Mouse (Mus musculus) liver, embryonic 15.5 days (tissue): ENCODE measurements around the gene Foxc1. TPM values are rescaled to one million over a fixed set of nuclear protein-coding genes. Genes with fewer than 3 reads are reported as not detected.
A peak's percentile ranks its signal among the peaks of the same experiment; 100 is the strongest.

Source experiments
- ATAC-seq: fragments of 200-750 bp; cut with Nextera tagmentation; 2 replicates; pipeline ENCODE4 v1.8.0; 2017; ENCODE audit warnings: moderate number of reproducible peaks, mild to moderate bottlenecking, moderate library complexity; ENCODE audit not compliant: insufficient read depth
- H3K27ac ChIP-seq: fragments of 300-500 bp; sonication (generic); replicated peaks from 2 replicates; pipeline ENCODE4 v1.5.1; 2015; ENCODE audit warnings: mild to moderate bottlenecking, inconsistent platforms
- H3K27me3 ChIP-seq: fragments of 300-500 bp; sonication (generic); 2 replicates; pipeline ENCODE4 v1.6.1; 2015; ENCODE audit warnings: mild to moderate bottlenecking, inconsistent platforms
- H3K36me3 ChIP-seq: fragments of 300-500 bp; sonication (generic); replicated peaks from 2 replicates; pipeline ENCODE4 v1.6.1; 2015; ENCODE audit warnings: moderate library complexity, mild to moderate bottlenecking, inconsistent platforms
- H3K4me1 ChIP-seq: fragments of 300-500 bp; sonication (generic); replicated peaks from 2 replicates; pipeline ENCODE4 v1.6.1; 2015; ENCODE audit warnings: inconsistent platforms
- H3K4me2 ChIP-seq: fragments of 300-500 bp; sonication (generic); 2 replicates; pipeline ENCODE4 v1.6.1; 2015; ENCODE audit warnings: moderate library complexity, mild to moderate bottlenecking, inconsistent platforms
- H3K4me3 ChIP-seq: fragments of 300-500 bp; sonication (generic); replicated peaks from 2 replicates; pipeline ENCODE4 v1.5.1; 2015; ENCODE audit warnings: mild to moderate bottlenecking, inconsistent platforms
- H3K9ac ChIP-seq: fragments of 300-500 bp; sonication (generic); 2 replicates; pipeline ENCODE4 v1.6.1; 2015; ENCODE audit warnings: moderate library complexity, mild to moderate bottlenecking, inconsistent platforms
- H3K9me3 ChIP-seq: fragments of 300-500 bp; sonication (generic); replicated peaks from 2 replicates; pipeline ENCODE4 v1.6.1; 2016; ENCODE audit warnings: inconsistent platforms
- WGBS: fragments of 180-500 bp; shearing (Covaris S2); methylation state at CpG from one replicate; pipeline ENCODE4 v1.1.7; 2015; ENCODE audit warnings: mixed read lengths; ENCODE audit not compliant: insufficient replicate concordance; 5-methylcytosine and 5-hydroxymethylcytosine counted together
- polyA plus RNA-seq: library from polyadenylated mRNA; unstranded; fragments of >200 nt; fragmentation: Nextera tagmentation; extraction: Ambion mirVana; gene quantifications from 2 replicates; pipeline ENCODE4 v1.2.1, GENCODE M21; 2015

Foxc1 gene
- polyA plus RNA-seq, 1 experiment from 2014 or later: 0.01 TPM

GRCm38 (mm10) chr13:31792480-31793132 lies 13.8 kb upstream of the Foxc1 start:
- H3K27ac ChIP-seq: no peak overlapping the region
- H3K27me3 ChIP-seq: peaks cover 33% of the 10 kb centered on the region
- peak overlapping the region; percentile 23; the same call in 1 of the 2 replicates for H3K4me2 ChIP-seq
- no peaks in the 10 kb centered on the region for H3K4me1 ChIP-seq
- 14% methylated on average over 17 of the region's 17 CpGs for WGBS
- no peak overlapping the region for H3K9ac ChIP-seq
- ATAC-seq: no peak
- H3K36me3 ChIP-seq: no peaks in the 10 kb centered on the region
- no peak overlapping the region for H3K4me3 ChIP-seq
- H3K9me3 ChIP-seq: no peaks in the 10 kb centered on the region

DNA sequence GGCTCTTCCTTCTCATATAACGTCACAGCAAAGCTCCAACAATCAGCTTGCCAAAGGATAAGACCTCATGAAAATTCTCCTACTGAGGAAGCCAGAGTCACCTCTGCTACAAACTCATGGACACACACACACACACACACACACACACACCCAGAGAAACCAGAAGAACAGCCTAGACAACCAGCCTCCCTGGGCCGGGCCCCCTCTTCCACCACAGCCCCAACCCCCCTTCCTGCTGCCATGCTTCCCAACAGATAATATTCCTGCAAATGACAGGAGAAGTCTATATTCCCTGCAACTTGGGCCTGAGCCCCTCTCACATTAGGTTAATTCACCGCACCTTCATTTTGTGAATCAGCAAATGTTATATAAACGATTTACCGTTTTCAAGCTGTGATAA lies 13.3 kb upstream of the Foxc1 start:
- Histone ChIP-seq H3K4me3 (no peak overlapping the region), H3K9me3 (no peaks in the 10 kb centered on the region), H3K36me3 (no peaks in the 10 kb centered on the region), H3K9ac (no peak overlapping the region), H3K27ac (no peak overlapping the region), H3K4me2 (no peak overlapping the region), H3K27me3 (peaks cover 39% of the 10 kb centered on the region), H3K4me1 (no peaks in the 10 kb centered on the region)
- no peak for ATAC-seq
- WGBS: 26% methylated on average over 5 of the region's 5 CpGs

DNA sequence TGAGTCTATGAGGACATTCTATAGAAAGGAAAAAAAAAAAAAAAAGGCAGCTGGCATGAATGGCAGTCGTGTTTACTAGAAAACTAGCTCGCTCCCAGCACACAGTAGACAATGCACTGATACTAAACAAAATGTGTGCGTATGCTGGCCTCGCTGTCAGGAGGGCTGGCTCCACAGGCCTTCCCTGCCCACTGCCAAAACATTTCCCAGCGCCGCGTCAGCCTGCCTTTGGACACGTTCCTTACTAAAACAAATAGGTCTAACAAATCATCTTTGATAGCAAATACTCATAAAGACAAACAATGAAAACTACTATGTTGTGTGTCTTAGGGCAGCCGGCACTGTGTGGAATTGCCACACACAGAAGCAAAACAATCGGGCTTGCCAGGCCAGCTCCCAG lies 9.1 kb upstream of the Foxc1 start:
- 62% methylated on average over 10 of the region's 10 CpGs for WGBS
- Histone ChIP-seq H3K4me3 (no peak overlapping the region), H3K4me1 (0 out of 2 replicates have a peak, but pooled peaks cover 6% of the 10 kb centered on the region), H3K27ac (no peak overlapping the region), H3K9ac (no peak overlapping the region), H3K36me3 (no peaks in the 10 kb centered on the region), H3K4me2 (no peak overlapping the region), H3K27me3 (peaks cover 79% of the 10 kb centered on the region), H3K9me3 (no peaks in the 10 kb centered on the region)
- no peak for ATAC-seq

GRCm38 (mm10) chr13:31798075-31798474 lies 8.4 kb upstream of the Foxc1 start:
- H3K27me3 ChIP-seq: peaks cover 79% of the 10 kb centered on the region
- no peak overlapping the region for H3K27ac ChIP-seq
- no peak for ATAC-seq
- H3K4me3 ChIP-seq: no peak overlapping the region
- no peaks in the 10 kb centered on the region for H3K9me3 ChIP-seq
- H3K4me1 ChIP-seq: 0 out of 2 replicates have a peak, but pooled peaks cover 6% of the 10 kb centered on the region
- no peaks in the 10 kb centered on the region for H3K36me3 ChIP-seq
- WGBS: 12% methylated on average over 9 of the region's 9 CpGs
- no peak overlapping the region for H3K4me2 ChIP-seq
- H3K9ac ChIP-seq: no peak overlapping the region

DNA sequence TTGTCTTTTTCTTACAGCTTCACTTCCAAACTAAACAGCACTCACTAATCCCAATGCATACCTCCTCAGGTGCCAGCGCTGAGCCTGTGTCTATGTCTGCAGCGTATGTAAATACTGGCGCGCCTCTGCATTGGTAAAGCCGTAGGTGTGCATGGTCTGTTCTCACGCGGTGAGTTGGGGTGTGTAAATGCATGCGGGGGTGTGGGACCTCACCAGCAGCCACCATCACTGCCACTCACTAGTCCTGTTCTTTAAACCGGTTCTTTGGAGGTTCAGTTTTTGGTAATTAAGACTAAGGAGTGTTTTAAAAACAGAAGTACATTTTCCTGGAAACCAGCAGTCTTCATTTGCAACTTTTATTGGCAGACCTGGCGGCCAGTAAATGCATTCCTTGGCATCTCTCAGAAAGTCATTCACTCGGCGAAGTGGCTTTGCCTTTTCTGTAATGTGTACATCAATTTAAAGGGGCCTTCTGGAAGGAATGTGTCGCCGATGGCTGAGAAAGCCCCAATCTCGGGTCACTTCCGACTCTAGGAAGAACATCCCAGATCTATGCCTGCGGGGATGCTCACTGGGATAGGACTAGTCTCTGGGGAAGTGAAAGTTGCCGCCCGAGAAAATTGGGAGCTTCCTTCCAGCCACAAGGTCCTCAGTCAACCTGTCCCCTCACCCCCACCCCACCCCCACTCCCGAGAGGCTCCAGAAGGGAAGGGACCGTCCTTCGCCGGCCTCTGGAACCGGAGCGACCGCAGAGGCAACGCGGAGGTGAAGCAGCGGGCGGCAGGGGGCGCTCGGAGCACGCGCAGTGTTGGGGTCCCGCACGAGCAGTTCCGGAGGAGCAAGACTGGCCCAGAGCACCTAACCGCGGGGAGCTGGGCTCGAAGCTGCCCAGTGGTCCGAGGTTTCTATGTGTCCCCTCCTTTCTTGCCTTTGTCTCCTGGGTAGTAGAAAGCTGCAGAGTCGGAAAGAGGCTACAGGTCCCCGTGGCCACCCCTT lies 5.6 kb upstream of the Foxc1 start:
- H3K27ac ChIP-seq: no peak overlapping the region
- H3K9ac ChIP-seq: no peak overlapping the region
- 0 out of 2 replicates have a peak overlapping the region, but pooled peaks have one; percentile 15 for H3K4me3 ChIP-seq
- H3K4me1 ChIP-seq: peaks cover 8% of the 10 kb centered on the region; the same call in 1 of the 2 replicates
- H3K4me2 ChIP-seq: peak overlapping the region; percentile 44
- H3K27me3 ChIP-seq: peaks cover 87% of the 10 kb centered on the region
- WGBS: 1% methylated on average over 43 of the region's 43 CpGs
- no peaks in the 10 kb centered on the region for H3K36me3 ChIP-seq
- no peaks in the 10 kb centered on the region for H3K9me3 ChIP-seq
- no peak for ATAC-seq

- Histone ChIP-seq H3K9me3 (no peaks in the 10 kb centered on the region), H3K4me1 (peaks cover 17% of the 10 kb centered on the region), H3K27me3 (peaks cover 97% of the 10 kb centered on the region), H3K9ac (no peak overlapping the region), H3K36me3 (no peaks in the 10 kb centered on the region), H3K4me3 (0 out of 2 replicates have a peak overlapping the region, but pooled peaks have one; percentile 15), H3K4me2 (peak overlapping the region; percentile 44), H3K27ac (no peak overlapping the region)
- no peak for ATAC-seq
- 3% methylated on average over 25 of the region's 25 CpGs for WGBS
These were observed 4.6 kb upstream of the Foxc1 start for GRCm38 (mm10) chr13:31801703-31802305.

DNA sequence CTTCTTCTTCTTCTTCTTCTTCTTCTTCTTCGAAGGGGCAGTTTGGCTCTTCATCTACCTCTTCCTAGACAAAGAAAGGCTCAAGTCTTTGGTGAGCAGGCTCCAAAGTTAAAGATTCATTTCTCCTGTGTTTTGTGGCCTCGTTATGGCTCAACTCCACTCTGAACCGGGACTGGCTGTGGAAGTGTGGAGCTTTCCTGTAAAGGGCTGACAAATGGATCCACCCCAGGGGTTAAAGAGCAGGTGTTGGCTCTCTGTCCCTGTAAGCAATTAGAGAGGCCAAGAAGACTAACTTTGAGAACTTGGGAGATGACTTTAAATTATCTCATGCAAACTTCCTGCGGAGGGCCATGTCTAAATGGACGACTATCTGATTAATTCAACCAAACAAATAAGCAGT lies 4.0 kb upstream of the Foxc1 start:
- H3K36me3 ChIP-seq: no peaks in the 10 kb centered on the region
- no peak overlapping the region for H3K9ac ChIP-seq
- H3K4me3 ChIP-seq: no peak overlapping the region
- H3K9me3 ChIP-seq: no peaks in the 10 kb centered on the region
- H3K4me2 ChIP-seq: no peak overlapping the region
- H3K27ac ChIP-seq: no peak overlapping the region
- peaks cover 22% of the 10 kb centered on the region for H3K4me1 ChIP-seq
- no peak for ATAC-seq
- H3K27me3 ChIP-seq: peaks cover 100% of the 10 kb centered on the region
- 3% methylated on average over 5 of the region's 5 CpGs for WGBS

DNA sequence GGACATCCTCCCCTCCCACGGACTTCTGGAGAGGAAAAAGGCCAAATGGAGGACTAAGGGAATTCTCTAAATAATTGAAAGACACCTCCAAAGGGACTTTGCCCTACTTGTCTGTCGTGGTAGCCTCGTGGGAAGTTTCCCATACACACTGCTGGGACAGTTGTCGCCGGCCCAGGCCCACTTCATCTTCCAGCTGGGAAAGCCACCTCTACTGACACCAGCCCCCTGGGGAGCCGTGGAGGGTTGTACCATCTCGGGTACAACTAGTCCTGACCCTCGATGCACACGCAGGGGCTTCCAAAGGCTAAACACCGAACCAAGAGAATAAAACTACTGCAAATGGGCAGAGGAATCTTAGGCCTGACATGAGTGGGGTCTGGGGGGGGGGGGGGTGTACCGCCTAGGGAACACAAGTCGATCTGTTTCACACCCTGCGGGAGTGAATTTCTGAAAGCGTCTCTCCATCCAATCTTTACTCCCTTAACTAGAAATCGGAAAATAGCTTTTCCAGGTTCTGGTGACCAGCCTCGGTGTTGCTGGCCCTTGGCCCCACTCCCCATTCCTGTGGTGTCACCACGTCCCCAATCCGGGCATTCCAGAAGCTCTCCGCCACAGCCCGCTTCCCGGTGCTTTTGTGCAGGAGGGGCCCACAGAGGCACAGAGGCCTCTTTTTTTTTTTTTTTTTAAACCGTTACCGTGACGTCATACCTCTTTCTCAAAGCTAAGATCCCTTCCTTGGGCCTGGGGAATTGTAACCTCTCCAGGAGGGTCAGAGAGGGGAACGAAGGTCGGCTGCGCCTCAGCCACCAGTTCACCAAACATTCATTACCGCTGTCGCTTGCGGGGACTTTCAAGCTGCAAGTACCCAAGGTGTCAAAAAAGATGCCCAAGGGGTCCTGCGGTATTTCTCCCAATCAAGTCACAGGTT lies 3.0 kb upstream of the Foxc1 start:
- Histone ChIP-seq H3K4me1 (peaks cover 31% of the 10 kb centered on the region), H3K36me3 (no peaks in the 10 kb centered on the region), H3K9ac (no peak overlapping the region), H3K27me3 (peaks cover 100% of the 10 kb centered on the region), H3K27ac (no peak overlapping the region), H3K4me2 (no peak overlapping the region), H3K4me3 (no peak overlapping the region), H3K9me3 (no peaks in the 10 kb centered on the region)
- 2% methylated on average over 31 of the region's 31 CpGs for WGBS
- no peak for ATAC-seq

GRCm38 (mm10) chr13:31804571-31804970 lies 1.9 kb upstream of the Foxc1 start:
- Histone ChIP-seq H3K9me3 (no peaks in the 10 kb centered on the region), H3K27me3 (peaks cover 98% of the 10 kb centered on the region), H3K4me1 (peaks cover 31% of the 10 kb centered on the region), H3K27ac (no peak overlapping the region), H3K4me3 (no peak overlapping the region), H3K4me2 (no peak overlapping the region), H3K36me3 (no peaks in the 10 kb centered on the region), H3K9ac (no peak overlapping the region)
- WGBS: 2% methylated on average over 7 of the region's 7 CpGs
- ATAC-seq: no peak

- Histone ChIP-seq H3K27me3 (peaks cover 97% of the 10 kb centered on the region), H3K4me2 (peak overlapping the region; percentile 75), H3K4me1 (peaks cover 39% of the 10 kb centered on the region), H3K4me3 (peak overlapping the region; percentile 51), H3K9me3 (no peaks in the 10 kb centered on the region), H3K9ac (no peak overlapping the region), H3K27ac (no peak overlapping the region), H3K36me3 (no peaks in the 10 kb centered on the region)
- 0 out of 2 replicates have a peak, but pooled peaks have one; percentile 37 for ATAC-seq
- 4% methylated on average over 34 of the region's 34 CpGs for WGBS
These were observed 504 bp upstream of the Foxc1 start for GRCm38 (mm10) chr13:31805831-31806427.
